Mouse (Mus musculus): Measurements from ENCODE around the gene Klhl2. TPM values are rescaled to one million over a fixed set of nuclear protein-coding genes. Genes with fewer than 3 reads are reported as not detected.
A peak's percentile ranks its signal among the peaks of the same experiment; 100 is the strongest.

Gene Klhl2
- total RNA-seq, 2 experiments from 2014 or later = 7.2 to 15.5 TPM

GRCm38 (mm10) chr8:64777925-64778324, 71.9 kb downstream of the Klhl2 start:
- peak; percentile 53 for ATAC-seq (replicated peaks; ENCODE audit: poor library complexity, severe bottlenecking)

DNA sequence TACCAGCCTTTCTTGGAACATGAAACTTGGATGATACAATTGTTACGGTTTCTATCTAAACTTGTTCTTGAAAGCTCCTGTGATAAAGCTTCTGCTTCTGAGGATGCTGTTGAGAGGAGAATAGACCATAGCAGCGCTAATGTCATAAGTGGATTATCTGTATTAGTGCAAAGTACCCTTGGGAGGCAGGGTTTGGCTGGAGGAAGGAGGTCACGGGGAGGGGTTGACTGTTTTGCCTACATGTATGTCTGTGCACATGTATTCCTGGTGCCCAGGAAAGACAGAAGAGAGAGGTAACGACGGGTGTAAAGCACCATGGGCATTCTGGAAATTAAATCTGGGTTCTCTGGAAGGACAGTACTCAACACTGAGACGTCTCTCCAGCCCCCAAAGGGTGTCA, 75.7 kb downstream of the Klhl2 start:
- no peak for ATAC-seq (replicated peaks; ENCODE audit: poor library complexity, severe bottlenecking)

DNA sequence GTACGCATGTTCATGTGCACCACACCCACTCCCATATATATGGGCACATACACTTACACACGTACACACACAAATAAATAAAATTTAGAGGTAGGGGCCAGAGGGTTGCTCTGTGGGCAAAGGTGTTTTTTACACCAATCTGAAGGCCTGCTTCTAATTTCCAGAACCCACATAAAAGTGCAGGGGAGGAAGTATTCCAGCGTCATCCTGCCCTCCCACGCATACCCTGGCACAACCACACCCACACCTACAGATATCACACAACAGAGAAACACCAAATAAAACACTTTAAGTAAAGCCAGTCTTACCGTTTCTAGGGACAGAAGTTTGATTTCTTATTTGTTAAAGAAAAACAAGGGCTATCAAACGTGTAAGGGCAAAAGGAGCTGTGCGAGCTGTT, 79.0 kb downstream of the Klhl2 start:
- ATAC-seq (replicated peaks; ENCODE audit: poor library complexity, severe bottlenecking) = no peak

DNA sequence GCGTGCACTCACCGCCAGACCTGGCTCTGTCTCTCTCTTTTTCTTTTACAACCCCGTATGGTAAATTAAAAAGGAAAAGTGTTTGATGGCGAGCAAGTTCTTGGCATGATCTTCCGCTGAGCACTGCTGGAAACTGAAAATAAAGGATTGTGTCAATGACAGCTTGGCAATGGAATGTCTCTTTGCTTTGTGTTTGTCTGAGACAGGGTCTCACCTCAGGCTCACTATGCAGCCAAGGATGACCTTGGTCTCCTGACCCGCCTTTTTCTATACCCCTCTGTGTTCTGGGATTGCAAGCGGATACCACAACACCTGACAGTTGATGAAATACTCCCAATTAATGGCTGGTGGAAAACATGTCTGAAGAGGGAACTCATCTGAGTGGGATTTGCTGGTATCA, 80.2 kb downstream of the Klhl2 start:
- ATAC-seq (replicated peaks; ENCODE audit: poor library complexity, severe bottlenecking) = no peak

- peak; percentile 78 for ATAC-seq (replicated peaks; ENCODE audit: poor library complexity, severe bottlenecking)
These were observed 81.2 kb downstream of the Klhl2 start for GRCm38 (mm10) chr8:64768645-64769044.

DNA sequence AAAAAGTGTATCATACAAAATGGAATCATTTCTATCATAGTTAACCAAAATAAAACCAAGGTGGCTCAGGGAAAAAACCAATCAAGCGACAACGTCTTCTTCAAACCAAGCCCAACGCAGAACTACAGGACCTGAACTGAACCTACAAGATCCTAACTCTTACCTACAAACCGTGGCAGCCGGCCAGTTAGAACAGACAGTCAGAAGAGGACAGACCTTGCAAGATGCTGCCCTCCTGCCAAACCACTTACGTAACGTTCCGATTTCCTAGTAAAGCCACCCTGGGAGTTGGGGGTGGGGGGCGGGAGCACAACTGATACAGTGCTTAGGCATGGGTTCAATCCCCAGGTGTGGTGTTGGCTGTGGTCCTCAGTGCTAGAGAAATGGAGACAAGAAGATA, 82.8 kb downstream of the Klhl2 start:
- ATAC-seq (replicated peaks; ENCODE audit: poor library complexity, severe bottlenecking) = no peak

DNA sequence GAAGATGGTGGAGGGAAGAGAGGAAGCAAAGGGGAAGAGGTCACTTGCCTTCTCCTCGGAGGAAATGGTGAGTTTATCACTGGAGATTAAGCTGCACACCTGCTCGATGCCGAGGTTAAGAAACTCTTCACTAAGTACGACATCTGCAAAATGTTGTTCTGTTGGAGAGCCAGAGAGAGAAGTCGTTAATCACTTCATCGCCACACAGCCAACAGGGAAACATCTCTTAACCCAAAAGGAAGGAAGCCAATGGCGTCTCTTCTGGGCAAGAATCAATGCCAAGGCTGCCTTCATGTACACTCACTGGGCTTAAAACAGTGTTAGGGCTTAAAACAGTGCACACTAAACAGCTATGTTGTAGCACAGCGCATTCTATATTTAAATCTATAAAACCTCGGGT, 85.7 kb downstream of the Klhl2 start:
- no peak; the same call in 1 of the 2 replicates for ATAC-seq (replicated peaks; ENCODE audit: poor library complexity, severe bottlenecking)

DNA sequence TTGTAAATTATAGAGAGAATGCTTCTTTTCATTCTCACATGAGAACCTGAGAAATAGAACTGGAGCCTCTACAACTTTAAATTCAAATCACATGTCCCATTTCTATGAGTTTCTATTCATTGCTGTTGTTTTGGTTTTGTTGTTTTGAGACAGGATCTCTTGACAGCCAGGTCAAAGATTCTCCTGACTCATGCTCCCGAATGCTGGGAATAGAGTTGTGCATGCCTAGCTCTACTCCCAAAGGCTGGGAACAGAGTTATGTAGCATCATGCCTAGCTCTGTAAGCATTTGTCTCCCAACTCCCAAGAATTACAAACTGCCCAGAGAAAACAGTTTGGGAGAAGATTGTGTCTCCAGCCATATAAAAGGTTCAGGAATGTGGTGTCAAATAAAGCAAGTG, 87.1 kb downstream of the Klhl2 start:
- no peak for ATAC-seq (replicated peaks; ENCODE audit: poor library complexity, severe bottlenecking)

- peak; percentile 67 for ATAC-seq (replicated peaks; ENCODE audit: poor library complexity, severe bottlenecking)
These were observed 88.4 kb downstream of the Klhl2 start for GRCm38 (mm10) chr8:64761430-64761829.

DNA sequence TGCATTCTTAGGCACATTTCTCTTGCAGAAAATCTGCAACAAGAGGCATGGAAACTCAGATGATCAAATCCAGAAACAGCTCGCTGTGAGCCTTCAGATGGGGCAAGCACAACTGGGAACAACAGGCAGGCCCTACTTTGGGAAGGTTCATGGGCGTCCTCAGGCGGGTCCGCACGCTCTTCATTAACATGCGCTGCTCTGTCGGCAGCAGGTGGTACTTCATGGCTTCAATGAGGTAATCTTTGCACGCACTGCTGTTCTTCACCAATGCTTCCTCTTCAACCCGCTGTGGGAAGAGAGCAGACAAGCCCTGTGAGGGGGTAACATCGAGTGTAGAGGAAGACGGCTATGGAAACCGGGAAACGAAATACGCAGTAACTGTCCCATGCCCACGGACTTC, 91.9 kb downstream of the Klhl2 start:
- no peak for ATAC-seq (replicated peaks; ENCODE audit: poor library complexity, severe bottlenecking)

- ATAC-seq (replicated peaks; ENCODE audit: poor library complexity, severe bottlenecking) = no peak
These were observed 103.4 kb downstream of the Klhl2 start for GRCm38 (mm10) chr8:64746215-64747058.

DNA sequence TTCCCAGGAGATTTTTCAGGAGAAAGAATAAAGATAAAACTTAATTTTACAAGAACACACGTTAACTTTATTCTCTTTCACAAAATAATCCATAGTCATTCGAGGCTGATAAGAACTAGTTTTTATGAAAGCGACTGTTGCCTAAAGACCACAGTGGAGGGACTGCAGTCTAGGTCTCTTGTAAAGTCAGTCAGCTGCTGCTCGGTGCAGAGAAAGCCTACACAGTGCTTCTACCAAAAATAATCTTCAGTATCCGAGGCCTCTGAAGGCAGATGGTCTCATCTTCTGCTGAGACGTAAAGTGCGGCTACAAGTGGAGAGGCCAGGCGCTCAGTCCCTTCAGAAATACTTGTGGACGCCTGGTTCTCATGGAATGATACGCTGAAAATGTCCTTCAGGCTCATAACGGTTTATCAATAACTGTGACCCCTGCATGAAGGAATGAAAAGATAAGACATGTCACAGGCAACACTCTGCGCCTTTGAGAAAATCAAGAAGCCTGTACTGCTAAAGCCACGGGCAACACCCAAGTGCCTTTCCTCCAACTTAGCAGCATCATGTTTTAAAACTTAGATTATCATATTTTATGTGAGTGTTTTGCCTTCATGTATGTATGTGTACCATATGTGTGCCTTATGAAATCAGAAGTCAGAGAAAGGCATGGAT, 109.1 kb downstream of the Klhl2 start:
- ATAC-seq (replicated peaks; ENCODE audit: poor library complexity, severe bottlenecking) = no peak

GRCm38 (mm10) chr8:64738916-64739315, 110.9 kb downstream of the Klhl2 start:
- ATAC-seq (replicated peaks; ENCODE audit: poor library complexity, severe bottlenecking) = no peak

DNA sequence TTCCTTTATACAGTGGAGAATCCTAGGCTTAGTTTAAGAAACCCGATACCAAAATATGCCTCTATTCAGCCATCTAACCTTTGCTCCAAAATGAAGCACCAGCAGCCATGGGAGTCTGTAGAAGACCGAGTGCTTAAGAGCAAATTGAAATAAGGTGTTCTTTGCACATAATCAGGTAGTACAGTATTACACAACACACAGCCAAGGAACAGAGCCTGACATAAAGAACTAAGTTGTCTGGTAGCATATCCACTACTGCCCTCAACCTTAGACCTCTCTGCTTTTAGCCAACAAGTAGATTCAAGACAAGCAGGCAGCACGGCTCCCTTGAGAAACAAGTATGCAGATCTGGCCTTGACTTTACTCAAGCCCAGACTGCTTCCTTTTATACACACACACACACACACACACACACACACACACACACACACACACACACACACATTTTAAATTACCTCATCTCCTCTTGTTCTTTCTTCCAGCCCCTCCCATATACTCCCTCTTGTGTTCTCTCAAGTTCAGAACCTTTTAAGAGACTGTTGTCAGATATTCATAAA, 113.0 kb downstream of the Klhl2 start:
- ATAC-seq (replicated peaks; ENCODE audit: poor library complexity, severe bottlenecking) = no peak

- no peak for ATAC-seq (replicated peaks; ENCODE audit: poor library complexity, severe bottlenecking)
These were observed 114.7 kb downstream of the Klhl2 start for GRCm38 (mm10) chr8:64735161-64735560.

DNA sequence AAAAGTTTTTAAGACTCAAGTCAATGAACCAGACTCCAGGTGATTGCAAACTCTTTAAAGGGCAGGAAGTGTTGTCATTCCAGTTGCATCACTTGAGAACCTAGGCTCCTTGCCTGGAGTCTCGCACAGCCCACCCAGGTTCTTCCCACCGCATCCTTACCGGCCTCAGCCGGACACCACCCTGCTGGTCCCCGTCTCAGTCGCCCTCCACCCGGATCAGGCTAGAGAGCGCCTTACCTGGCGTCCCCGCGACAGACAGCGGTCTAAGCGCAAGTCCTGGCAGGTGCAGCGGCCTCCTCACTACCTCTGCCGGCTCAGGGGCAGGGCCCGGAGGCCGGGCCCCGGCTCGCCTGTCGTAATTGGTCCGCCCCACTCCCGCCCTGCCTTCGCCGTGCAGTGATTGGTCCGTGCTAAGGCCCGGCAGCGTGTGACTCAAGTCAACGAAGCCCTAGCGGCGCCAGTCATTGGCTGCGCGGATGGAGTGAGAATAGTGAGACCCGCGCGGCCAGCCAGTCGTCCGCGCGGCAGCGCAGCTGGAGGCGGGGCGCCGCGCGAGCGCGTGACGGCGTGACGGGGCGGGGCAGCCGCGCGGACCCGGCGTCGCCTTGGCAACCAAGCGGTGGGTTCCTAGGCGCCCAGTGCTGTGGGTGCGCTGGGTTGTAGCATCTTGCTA, 116.4 kb downstream of the Klhl2 start, which contains the start of gene Msmo1:
Gene Msmo1 (minus strand): TSS at position 522 of the 673 bp plus-strand sequence.
- peak; percentile 96 for ATAC-seq (replicated peaks; ENCODE audit: poor library complexity, severe bottlenecking)

DNA sequence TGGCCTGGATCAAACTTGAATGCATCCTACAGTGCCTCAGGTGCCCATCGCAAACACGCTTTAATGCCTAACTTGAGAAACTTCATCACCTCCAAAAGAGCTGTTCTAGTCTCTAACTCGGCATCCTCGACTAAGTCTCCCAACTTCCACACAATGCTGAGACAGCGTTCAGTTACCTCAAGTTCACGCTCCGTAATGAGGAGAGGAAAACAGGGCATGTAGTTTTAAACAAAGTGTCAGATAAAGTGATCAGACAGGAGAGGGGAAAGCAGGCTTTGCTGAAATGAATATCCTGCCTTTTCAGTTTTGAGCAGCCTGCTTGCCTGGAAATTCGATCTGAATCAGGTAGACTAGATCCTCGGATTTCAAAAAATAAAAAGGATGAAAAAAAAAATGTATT, 117.2 kb downstream of the Klhl2 start:
- ATAC-seq (replicated peaks; ENCODE audit: poor library complexity, severe bottlenecking) = no peak

DNA sequence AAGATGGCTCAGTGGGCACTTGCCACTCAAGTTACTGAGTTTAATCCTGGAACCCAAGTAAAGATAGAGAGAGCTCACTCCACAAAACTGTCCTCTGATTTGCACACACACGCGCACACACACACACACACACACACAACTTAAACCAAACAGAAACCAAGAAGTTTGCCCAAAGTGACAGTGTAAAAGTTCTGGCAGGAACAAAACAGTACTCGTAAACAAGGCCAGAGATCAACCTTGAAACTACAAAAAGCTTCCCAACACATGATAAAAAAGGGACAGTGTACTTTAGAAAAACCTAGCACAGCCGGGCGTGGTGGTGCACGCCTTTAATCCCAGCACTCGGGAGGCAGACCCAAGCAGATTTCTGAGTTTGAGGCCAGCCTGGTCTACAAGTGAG, 121.7 kb downstream of the Klhl2 start:
- ATAC-seq (replicated peaks; ENCODE audit: poor library complexity, severe bottlenecking) = no peak

DNA sequence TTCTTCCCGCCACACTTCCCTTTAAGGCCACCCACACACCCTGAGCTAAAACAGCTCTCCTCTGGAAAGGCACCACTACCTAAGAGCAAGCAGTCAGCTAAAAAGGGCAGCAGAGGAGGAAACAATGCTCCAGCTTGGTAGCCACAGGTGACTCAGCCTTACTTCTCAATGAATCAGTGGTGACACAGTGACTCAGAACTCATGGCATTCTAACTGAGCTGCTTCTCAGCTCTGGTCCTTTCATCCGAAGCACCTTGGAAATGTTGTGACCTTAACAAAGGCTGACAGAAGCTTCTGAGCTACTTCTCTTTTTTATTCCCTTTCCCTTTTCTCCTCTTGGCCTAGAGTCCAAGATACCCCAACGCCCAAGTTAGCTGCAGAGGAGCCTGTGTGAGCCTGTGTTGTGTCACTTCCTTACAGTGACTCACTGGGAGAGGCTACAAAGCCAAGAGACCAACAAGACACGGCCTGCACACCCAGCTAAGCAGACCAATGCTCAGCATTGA, 123.6 kb downstream of the Klhl2 start:
- peak; percentile 96 for ATAC-seq (replicated peaks; ENCODE audit: poor library complexity, severe bottlenecking)

DNA sequence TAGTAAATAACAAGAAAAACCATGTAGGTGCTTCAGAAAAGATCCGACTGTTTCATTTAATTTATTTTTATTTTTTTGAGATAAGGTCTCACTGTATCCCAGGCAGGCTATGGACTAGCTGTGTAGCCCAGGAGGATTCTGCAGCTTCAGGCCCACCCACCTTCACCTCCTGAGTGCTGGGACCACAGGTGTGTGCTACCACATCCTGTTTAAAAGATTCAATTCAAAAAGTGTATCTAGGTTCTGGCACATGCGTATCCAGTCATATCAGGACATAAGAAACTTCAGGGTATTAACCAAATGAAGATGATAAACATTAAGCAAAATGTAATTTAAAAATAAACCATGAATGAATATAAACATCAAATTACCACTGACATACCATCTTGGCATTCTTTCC, 126.6 kb downstream of the Klhl2 start:
- no peak for ATAC-seq (replicated peaks; ENCODE audit: poor library complexity, severe bottlenecking)

DNA sequence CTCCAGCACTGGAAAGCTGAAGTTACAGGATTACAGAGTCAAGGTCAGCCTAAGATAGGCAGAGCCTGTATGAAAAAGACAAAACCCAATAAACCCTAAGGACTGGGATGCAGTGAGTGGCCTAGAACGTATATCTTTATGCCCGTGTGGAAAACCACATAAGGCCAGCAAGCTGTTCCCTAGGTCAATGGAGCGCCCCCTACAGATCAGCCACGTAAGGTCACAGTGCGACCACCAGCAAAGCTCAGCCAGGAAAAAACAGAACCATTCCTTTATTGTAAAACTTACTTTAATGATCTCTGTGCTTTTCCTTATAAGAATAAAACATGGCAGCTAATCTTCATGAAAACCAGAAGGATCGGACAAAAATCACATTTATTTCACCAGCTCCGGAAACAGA, 131.9 kb downstream of the Klhl2 start:
- no peak for ATAC-seq (replicated peaks; ENCODE audit: poor library complexity, severe bottlenecking)

All from granulocyte monocyte progenitor cell, adult 5-6 weeks (primary cell).